Mouse (Mus musculus): ENCODE results near the gene Tmem140.

DNA sequence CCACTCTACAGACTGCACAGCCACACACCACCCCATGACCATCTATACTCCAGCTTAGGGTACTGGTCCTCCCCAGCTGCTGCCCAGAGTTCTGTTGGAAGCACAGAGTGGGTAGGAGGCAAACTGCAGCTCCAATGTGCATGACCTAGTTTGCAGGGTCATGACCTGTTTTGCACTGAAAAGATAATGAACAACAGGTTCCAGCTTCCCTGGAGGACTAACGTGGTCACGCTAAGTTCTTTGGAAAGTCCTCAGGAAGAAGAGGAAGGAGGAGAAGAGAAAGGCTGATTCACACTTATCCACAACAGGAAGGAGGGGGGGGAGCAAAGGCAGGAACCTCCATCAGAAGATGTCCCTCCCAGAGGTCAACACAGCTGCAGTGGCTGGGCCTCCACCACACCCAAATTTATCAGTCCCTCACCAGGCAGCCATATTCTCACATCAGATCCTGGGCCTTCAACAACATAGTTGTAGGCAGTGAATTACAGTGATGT lies 44.2 kb downstream of the Tmem140 start:
- TF ChIP-seq CTCF (IDR thresholded peaks at IDR 0.05; ENCODE audit: insufficient read depth, low read depth, low read length) (no peak), POLR2A (IDR thresholded peaks at IDR 0.05; ENCODE audit: insufficient read depth, low read depth, low read length) (no peak)
